Mouse (Mus musculus) stomach, embryonic 15.5 days (tissue): ENCODE results near the gene Rnf167. TPM values are rescaled to one million over a fixed set of nuclear protein-coding genes. Genes with fewer than 3 reads are reported as not detected.

Experiments
- ATAC-seq: fragments of 200-750 bp; cut with Nextera tagmentation; 2 replicates; pipeline ENCODE4 v1.8.0; 2017; ENCODE audit warnings: low read depth, moderate number of reproducible peaks, moderate TSS enrichment; ENCODE audit not compliant: insufficient read depth, low FRiP score
- H3K27ac ChIP-seq: fragments of 300-500 bp; sonication (generic); 2 replicates; pipeline ENCODE4 v1.5.1; 2015; ENCODE audit warnings: mild to moderate bottlenecking, inconsistent platforms
- H3K27me3 ChIP-seq: fragments of 300-500 bp; sonication (generic); replicated peaks from 2 replicates; pipeline ENCODE4 v1.6.1; 2015; ENCODE audit warnings: inconsistent platforms
- H3K36me3 ChIP-seq: fragments of 300-500 bp; sonication (generic); 2 replicates; pipeline ENCODE4 v1.6.1; 2015; ENCODE audit warnings: inconsistent platforms
- H3K4me1 ChIP-seq: fragments of 300-500 bp; sonication (generic); 2 replicates; pipeline ENCODE4 v1.6.1; 2015; ENCODE audit warnings: inconsistent platforms
- H3K4me2 ChIP-seq: fragments of 300-500 bp; sonication (generic); 2 replicates; pipeline ENCODE4 v1.6.1; 2015; ENCODE audit warnings: mild to moderate bottlenecking, inconsistent platforms
- H3K4me3 ChIP-seq: fragments of 300-500 bp; sonication (generic); replicated peaks from 2 replicates; pipeline ENCODE4 v1.5.1; 2015; ENCODE audit warnings: inconsistent platforms
- H3K9ac ChIP-seq: fragments of 300-500 bp; sonication (generic); 2 replicates; pipeline ENCODE4 v1.6.1; 2015; ENCODE audit warnings: inconsistent platforms
- H3K9me3 ChIP-seq: fragments of 300-500 bp; sonication (generic); 2 replicates; pipeline ENCODE4 v1.6.1; 2016; ENCODE audit warnings: inconsistent platforms
- WGBS: fragments of 180-500 bp; shearing (Covaris S2); methylation state at CpG from one replicate; pipeline ENCODE4 v1.1.7; 2015; 5-methylcytosine and 5-hydroxymethylcytosine counted together
- polyA plus RNA-seq: library from polyadenylated mRNA; unstranded; fragments of >200 nt; fragmentation: Nextera tagmentation; extraction: Ambion mirVana; gene quantifications from 2 replicates; pipeline ENCODE4 v1.2.1, GENCODE M21; 2015

The Rnf167 gene
- polyA plus RNA-seq, 1 experiment from 2014 or later: 97.2 TPM

GRCm38 (mm10) chr11:70657991-70658390, 11.0 kb downstream of the Rnf167 start:
- WGBS: 61% methylated on average over 9 of the region's 9 CpGs
- Histone ChIP-seq H3K4me2 (no peak overlapping the region), H3K36me3 (peaks cover 11% of the 10 kb centered on the region), H3K27ac (no peak overlapping the region), H3K4me1 (peaks cover 27% of the 10 kb centered on the region), H3K9ac (no peak overlapping the region), H3K27me3 (no peaks in the 10 kb centered on the region), H3K4me3 (no peak overlapping the region), H3K9me3 (no peaks in the 10 kb centered on the region)
- no peak for ATAC-seq

GRCm38 (mm10) chr11:70658521-70658920, 11.5 kb downstream of the Rnf167 start:
- H3K4me2 ChIP-seq: no peak overlapping the region
- H3K4me3 ChIP-seq: no peak overlapping the region
- H3K27me3 ChIP-seq: no peaks in the 10 kb centered on the region
- ATAC-seq: no peak
- no peak overlapping the region for H3K27ac ChIP-seq
- no peak overlapping the region for H3K9ac ChIP-seq
- WGBS: 82% methylated on average over 5 of the region's 5 CpGs
- no peaks in the 10 kb centered on the region for H3K9me3 ChIP-seq
- peaks cover 16% of the 10 kb centered on the region for H3K36me3 ChIP-seq
- peaks cover 27% of the 10 kb centered on the region for H3K4me1 ChIP-seq

- no peaks in the 10 kb centered on the region for H3K27me3 ChIP-seq
- no peaks in the 10 kb centered on the region for H3K9me3 ChIP-seq
- WGBS: 62% methylated on average over 8 of the region's 8 CpGs
- H3K4me2 ChIP-seq: no peak overlapping the region
- H3K9ac ChIP-seq: no peak overlapping the region
- peaks cover 19% of the 10 kb centered on the region for H3K36me3 ChIP-seq
- peaks cover 27% of the 10 kb centered on the region for H3K4me1 ChIP-seq
- no peak overlapping the region for H3K27ac ChIP-seq
- no peak for ATAC-seq
- H3K4me3 ChIP-seq: no peak overlapping the region
These were observed 11.9 kb downstream of the Rnf167 start for GRCm38 (mm10) chr11:70658942-70659341.

- Histone ChIP-seq H3K4me1 (peaks cover 26% of the 10 kb centered on the region), H3K27ac (no peak overlapping the region), H3K4me3 (no peak overlapping the region), H3K4me2 (no peak overlapping the region), H3K9me3 (no peaks in the 10 kb centered on the region), H3K36me3 (peaks cover 33% of the 10 kb centered on the region), H3K27me3 (no peaks in the 10 kb centered on the region), H3K9ac (no peak overlapping the region)
- ATAC-seq: no peak
- WGBS: 85% methylated on average over 8 of the region's 8 CpGs
These were observed 13.5 kb downstream of the Rnf167 start for GRCm38 (mm10) chr11:70660571-70660970.

GRCm38 (mm10) chr11:70663101-70663500, 16.1 kb downstream of the Rnf167 start:
- H3K4me3 ChIP-seq: no peak overlapping the region
- H3K4me1 ChIP-seq: peaks cover 20% of the 10 kb centered on the region
- no peak overlapping the region for H3K27ac ChIP-seq
- no peak for ATAC-seq
- H3K36me3 ChIP-seq: peaks cover 39% of the 10 kb centered on the region
- no peaks in the 10 kb centered on the region for H3K27me3 ChIP-seq
- WGBS: 92% methylated on average over 8 of the region's 8 CpGs
- H3K4me2 ChIP-seq: no peak overlapping the region
- H3K9me3 ChIP-seq: no peaks in the 10 kb centered on the region
- H3K9ac ChIP-seq: no peak overlapping the region

DNA sequence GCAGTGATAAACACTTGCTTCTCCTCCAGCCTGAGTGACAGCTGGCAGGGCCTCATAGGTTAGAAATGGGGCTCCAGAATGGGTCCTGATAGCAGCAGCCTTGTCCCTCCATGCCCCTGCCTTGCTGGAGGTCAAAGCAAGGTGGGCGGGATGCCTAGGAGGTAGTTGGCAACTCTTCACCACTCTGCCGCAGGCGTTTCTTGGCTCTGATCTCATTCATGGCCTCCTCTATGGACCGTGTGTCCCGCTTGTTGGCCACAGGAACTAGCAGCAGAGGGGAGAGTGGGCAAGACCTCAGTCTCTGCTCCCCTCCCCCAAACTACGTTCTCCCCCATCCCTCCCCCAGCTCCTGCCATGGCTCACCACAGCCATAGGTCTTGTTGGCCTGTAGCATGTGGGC, 16.9 kb downstream of the Rnf167 start:
- H3K27ac ChIP-seq: no peak overlapping the region
- peaks cover 39% of the 10 kb centered on the region for H3K36me3 ChIP-seq
- WGBS: 94% methylated on average over 6 of the region's 6 CpGs
- no peaks in the 10 kb centered on the region for H3K9me3 ChIP-seq
- no peaks in the 10 kb centered on the region for H3K27me3 ChIP-seq
- no peak overlapping the region for H3K4me2 ChIP-seq
- no peak for ATAC-seq
- H3K4me1 ChIP-seq: peaks cover 15% of the 10 kb centered on the region
- no peak overlapping the region for H3K4me3 ChIP-seq
- no peak overlapping the region for H3K9ac ChIP-seq

GRCm38 (mm10) chr11:70664741-70665140, 17.7 kb downstream of the Rnf167 start:
- H3K4me2 ChIP-seq: no peak overlapping the region
- WGBS: 91% methylated on average over 9 of the region's 9 CpGs
- no peak for ATAC-seq
- no peaks in the 10 kb centered on the region for H3K9me3 ChIP-seq
- H3K9ac ChIP-seq: no peak overlapping the region
- peaks cover 15% of the 10 kb centered on the region for H3K4me1 ChIP-seq
- no peak overlapping the region for H3K4me3 ChIP-seq
- no peak overlapping the region for H3K27ac ChIP-seq
- H3K36me3 ChIP-seq: peaks cover 39% of the 10 kb centered on the region
- H3K27me3 ChIP-seq: no peaks in the 10 kb centered on the region

- Histone ChIP-seq H3K9me3 (no peaks in the 10 kb centered on the region), H3K27ac (no peak overlapping the region), H3K4me3 (no peak overlapping the region), H3K36me3 (peaks cover 35% of the 10 kb centered on the region), H3K9ac (no peak overlapping the region; the same call in 1 of the 2 replicates), H3K4me2 (no peak overlapping the region), H3K27me3 (no peaks in the 10 kb centered on the region), H3K4me1 (peaks cover 22% of the 10 kb centered on the region)
- no peak for ATAC-seq
- 94% methylated on average over 8 of the region's 8 CpGs for WGBS
These were observed 19.7 kb downstream of the Rnf167 start for GRCm38 (mm10) chr11:70666687-70667086.

GRCm38 (mm10) chr11:70667271-70668150, 20.5 kb downstream of the Rnf167 start:
- no peaks in the 10 kb centered on the region for H3K27me3 ChIP-seq
- ATAC-seq: no peak
- no peaks in the 10 kb centered on the region for H3K9me3 ChIP-seq
- H3K4me3 ChIP-seq: peak overlapping the region; percentile 62
- H3K36me3 ChIP-seq: peaks cover 33% of the 10 kb centered on the region
- peak overlapping the region; percentile 80 for H3K4me2 ChIP-seq
- 62% methylated on average over 14 of the region's 14 CpGs for WGBS
- peaks cover 22% of the 10 kb centered on the region for H3K4me1 ChIP-seq
- peak overlapping the region; percentile 99 for H3K27ac ChIP-seq
- peak overlapping the region; percentile 3; the same call in 1 of the 2 replicates for H3K9ac ChIP-seq

GRCm38 (mm10) chr11:70668335-70668770, 21.3 kb downstream of the Rnf167 start:
- Histone ChIP-seq H3K9ac (peak overlapping the region; percentile 40; the same call in 1 of the 2 replicates), H3K9me3 (no peaks in the 10 kb centered on the region), H3K27ac (peak overlapping the region; percentile 99), H3K27me3 (no peaks in the 10 kb centered on the region), H3K36me3 (peaks cover 25% of the 10 kb centered on the region), H3K4me2 (peak overlapping the region; percentile 80), H3K4me1 (peaks cover 22% of the 10 kb centered on the region), H3K4me3 (peak overlapping the region; percentile 62)
- under 1% methylated on average over 15 of the region's 15 CpGs for WGBS
- peak; percentile 39 for ATAC-seq

GRCm38 (mm10) chr11:70668771-70669505, 21.9 kb downstream of the Rnf167 start, which contains the start of gene Spag7:
Gene Spag7, minus strand, starts transcription at chr11:70669416.
- peak; percentile 96 for ATAC-seq
- Histone ChIP-seq H3K4me2 (peak within 1 kb of the TSS; percentile 80), H3K27me3 (no peaks in the 10 kb centered on the region), H3K9ac (peak within 1 kb of the TSS; percentile 45), H3K4me1 (peaks cover 22% of the 10 kb centered on the region), H3K9me3 (no peaks in the 10 kb centered on the region), H3K27ac (peak within 1 kb of the TSS; percentile 99), H3K36me3 (peaks cover 21% of the 10 kb centered on the region), H3K4me3 (peak within 1 kb of the TSS; percentile 62)
- under 1% methylated on average over 44 of the region's 44 CpGs for WGBS
